Mouse (Mus musculus) midbrain, embryonic 16.5 days (tissue): ENCODE measurements around the gene Rbm14. TPM values are rescaled to one million over a fixed set of nuclear protein-coding genes. Genes with fewer than 3 reads are reported as not detected.

Source experiments
- ATAC-seq: fragments of 200-750 bp; cut with Nextera tagmentation; 2 replicates; pipeline ENCODE4 v1.8.0; 2017; ENCODE audit warnings: moderate TSS enrichment
- H3K27ac ChIP-seq: fragments of 300-500 bp; sonication (generic); 2 replicates; pipeline ENCODE4 v1.5.1; 2014; ENCODE audit warnings: mild to moderate bottlenecking, low read length, mixed read lengths
- H3K27me3 ChIP-seq: fragments of 300-500 bp; sonication (generic); 2 replicates; pipeline ENCODE4 v1.6.1; 2014; ENCODE audit warnings: low read depth, low read length, mixed read lengths; ENCODE audit not compliant: control insufficient read depth, insufficient read depth
- H3K36me3 ChIP-seq: fragments of 300-500 bp; sonication (generic); 2 replicates; pipeline ENCODE4 v1.6.1; 2014; ENCODE audit warnings: mild to moderate bottlenecking, low read length, moderate library complexity, mixed read lengths; ENCODE audit not compliant: control insufficient read depth, insufficient read depth
- H3K4me1 ChIP-seq: fragments of 300-500 bp; sonication (generic); 2 replicates; pipeline ENCODE4 v1.6.1; 2014; ENCODE audit warnings: mild to moderate bottlenecking, low read length, mixed read lengths; ENCODE audit not compliant: control insufficient read depth, insufficient read depth
- H3K4me2 ChIP-seq: fragments of 300-500 bp; sonication (generic); 2 replicates; pipeline ENCODE4 v1.6.1; 2014; ENCODE audit warnings: mild to moderate bottlenecking, low read length, mixed read lengths
- H3K4me3 ChIP-seq: fragments of 300-500 bp; sonication (generic); 2 replicates; pipeline ENCODE4 v1.5.1; 2014; ENCODE audit warnings: low read depth, mild to moderate bottlenecking, low read length, moderate library complexity, mixed read lengths
- H3K9ac ChIP-seq: fragments of 300-500 bp; sonication (generic); 2 replicates; pipeline ENCODE4 v1.6.1; 2014; ENCODE audit warnings: low read depth, low read length, mixed read lengths
- H3K9me3 ChIP-seq: fragments of 300-500 bp; sonication (generic); replicated peaks from 2 replicates; pipeline ENCODE4 v1.6.1; 2014; ENCODE audit warnings: mild to moderate bottlenecking, low read length, mixed read lengths; ENCODE audit not compliant: control insufficient read depth, poor library complexity, severe bottlenecking
- WGBS: fragments of 180-500 bp; shearing (Covaris S2); extraction: QIAGEN DNeasy Blood & Tissue Kit; methylation state at CpG from one replicate; pipeline ENCODE4 v1.1.7; 2014; 5-methylcytosine and 5-hydroxymethylcytosine counted together
- polyA plus RNA-seq: library from polyadenylated mRNA; unstranded; fragments of >200 nt; fragmentation: Nextera tagmentation; extraction: Ambion mirVana; gene quantifications from 2 replicates; pipeline ENCODE4 v1.2.1, GENCODE M21; 2015

The Rbm14 gene
- polyA plus RNA-seq, 1 experiment from 2014 or later, result 60.3 TPM

DNA sequence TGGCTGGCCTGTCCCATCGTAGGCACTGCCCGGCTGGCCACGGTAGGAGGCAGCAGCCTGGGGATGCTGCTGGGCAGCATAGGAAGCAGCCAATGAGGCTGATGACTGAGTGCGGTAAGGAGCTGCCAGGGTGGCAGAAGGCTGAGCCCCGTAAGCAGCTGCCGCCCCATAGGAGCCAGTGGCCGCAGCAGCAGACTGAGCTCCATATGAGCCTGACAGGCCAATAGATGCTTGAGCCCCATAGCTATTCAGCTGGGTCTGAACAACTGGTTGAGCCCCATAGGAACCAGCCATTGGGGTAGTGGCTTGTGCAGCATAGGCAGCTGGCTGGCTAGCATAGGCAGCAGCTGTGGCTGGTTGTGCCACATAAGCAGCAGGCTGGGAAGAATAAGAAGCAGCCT is 8.7 kb downstream of the Rbm14 start:
- 95% methylated on average over 7 of the region's 7 CpGs for WGBS
- Histone ChIP-seq H3K4me1 (no peaks in the 10 kb centered on the region; the same call in 1 of the 2 replicates), H3K4me2 (no peak overlapping the region), H3K27me3 (no peaks in the 10 kb centered on the region), H3K36me3 (peaks cover 29% of the 10 kb centered on the region), H3K4me3 (no peak overlapping the region), H3K27ac (no peak overlapping the region), H3K9ac (no peak overlapping the region), H3K9me3 (no peaks in the 10 kb centered on the region)
- no peak for ATAC-seq

DNA sequence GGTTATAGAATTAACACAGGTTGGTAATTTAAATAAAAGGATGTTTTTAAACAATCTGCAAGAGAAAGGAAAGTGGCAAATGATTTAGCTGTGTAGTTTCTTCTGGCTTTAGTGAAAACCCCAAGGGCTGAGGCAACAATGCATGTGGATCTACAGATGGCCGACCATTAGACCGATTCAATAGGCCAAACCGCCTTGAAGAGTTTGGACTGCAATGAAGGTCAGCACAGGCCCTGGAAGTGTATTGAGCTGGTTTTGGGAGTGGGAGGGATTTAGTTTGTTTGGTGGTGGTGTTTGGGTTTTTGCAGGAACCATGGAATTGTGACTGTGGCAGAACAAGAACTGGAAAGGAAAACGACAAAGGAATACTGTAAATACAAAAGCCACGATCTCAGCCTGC is 12.4 kb downstream of the Rbm14 start:
- WGBS, result 93% methylated on average over 5 of the region's 5 CpGs
- Histone ChIP-seq H3K27me3 (no peaks in the 10 kb centered on the region), H3K4me1 (peaks cover 5% of the 10 kb centered on the region), H3K4me3 (no peak overlapping the region), H3K4me2 (no peak overlapping the region), H3K27ac (no peak overlapping the region), H3K9ac (no peak overlapping the region), H3K9me3 (no peaks in the 10 kb centered on the region), H3K36me3 (peaks cover 29% of the 10 kb centered on the region)
- ATAC-seq, result no peak

DNA sequence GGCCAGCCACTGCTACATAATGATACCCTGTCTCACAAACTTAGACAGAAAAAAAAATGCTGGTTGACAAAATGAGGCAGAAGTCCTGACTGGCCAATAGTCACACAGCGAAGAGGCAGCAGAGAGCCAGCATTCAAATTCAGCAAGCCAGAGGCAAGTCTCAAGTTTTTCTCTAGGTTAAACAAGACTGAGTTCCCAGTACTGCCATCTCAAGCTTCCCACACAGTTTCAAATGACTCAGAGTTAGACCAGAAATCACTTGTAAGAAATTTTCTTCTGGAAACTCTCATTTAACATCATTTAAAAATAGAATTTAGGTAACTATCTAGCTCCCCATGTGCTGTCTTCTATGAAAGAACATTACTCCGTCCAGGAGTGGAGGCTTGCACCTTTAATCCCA is 13.6 kb downstream of the Rbm14 start:
- Histone ChIP-seq H3K36me3 (peaks cover 29% of the 10 kb centered on the region), H3K27me3 (no peaks in the 10 kb centered on the region)
- WGBS, result 97% methylated on average over 2 of the region's 2 CpGs

DNA sequence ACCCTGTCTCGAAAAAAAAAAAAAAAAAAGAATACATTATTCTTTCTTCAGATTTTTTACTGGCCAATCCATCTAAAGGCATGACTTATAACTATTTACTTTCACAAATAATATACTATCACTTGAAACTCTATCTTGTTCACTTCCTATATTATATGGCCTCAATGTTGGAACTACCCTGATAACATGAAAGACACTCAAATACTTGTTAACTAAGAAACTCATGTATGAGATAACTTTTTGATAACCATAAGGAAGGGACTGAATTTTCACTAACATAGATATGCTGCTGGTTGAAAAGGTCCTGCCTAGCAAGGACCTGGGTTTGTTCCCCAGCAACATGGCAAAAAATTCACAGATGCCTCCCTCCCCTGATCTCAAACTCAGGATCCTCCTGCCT is 15.5 kb downstream of the Rbm14 start:
- no peak overlapping the region for H3K27ac ChIP-seq
- no peak overlapping the region for H3K9ac ChIP-seq
- no peak overlapping the region for H3K4me3 ChIP-seq
- H3K36me3 ChIP-seq, result peaks cover 13% of the 10 kb centered on the region
- no peak for ATAC-seq
- H3K4me1 ChIP-seq, result peaks cover 22% of the 10 kb centered on the region
- no peaks in the 10 kb centered on the region for H3K9me3 ChIP-seq
- H3K4me2 ChIP-seq, result no peak overlapping the region
- no peaks in the 10 kb centered on the region for H3K27me3 ChIP-seq
- 88% methylated on average over 1 of the region's 1 CpGs for WGBS

More for the DNA sequence above, 13.6 kb downstream of the Rbm14 start:
- Histone ChIP-seq H3K4me1 (peaks cover 5% of the 10 kb centered on the region), H3K9ac (no peak overlapping the region), H3K9me3 (no peaks in the 10 kb centered on the region), H3K4me2 (no peak overlapping the region), H3K4me3 (no peak overlapping the region), H3K27ac (no peak overlapping the region)
- no peak for ATAC-seq

DNA sequence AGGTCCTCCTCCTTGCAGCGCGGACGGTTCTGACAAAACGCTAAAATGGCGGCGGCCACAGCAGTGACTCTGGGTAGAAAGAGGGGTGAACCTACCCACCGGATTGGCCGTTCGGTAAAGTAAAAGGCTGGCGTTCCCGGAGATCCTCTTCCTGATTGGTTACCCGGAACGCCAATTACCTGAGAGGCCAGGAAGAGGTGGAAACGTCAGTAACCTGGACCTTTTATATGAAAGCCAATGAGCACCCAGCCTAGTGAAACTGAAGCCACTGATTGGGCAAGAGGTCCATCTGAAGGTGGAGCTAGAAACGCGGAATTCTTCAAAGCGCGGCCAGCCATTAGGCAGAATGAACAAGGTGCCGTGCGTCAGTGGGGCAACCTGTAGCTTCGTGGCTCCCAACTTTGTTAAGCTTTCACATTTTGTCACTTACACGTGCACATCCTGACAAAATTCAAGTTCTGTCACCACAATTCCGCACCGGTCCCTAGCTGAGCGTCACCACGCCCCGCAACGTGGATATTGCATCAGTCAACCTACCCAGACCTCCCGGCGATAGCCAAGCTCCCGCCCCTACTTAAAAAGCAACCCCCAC is 17.5 kb downstream of the Rbm14 start, which contains the start of gene Rbm4:
TSS of gene Rbm4 (minus strand) at position 71 of the 592 bp plus-strand sequence.
- WGBS, result under 1% methylated on average over 31 of the region's 31 CpGs
- H3K9me3 ChIP-seq, result no peaks in the 10 kb centered on the region
- peaks cover 41% of the 10 kb centered on the region for H3K4me1 ChIP-seq
- peak within 1 kb of the TSS; percentile 78 for H3K27ac ChIP-seq
- peak within 1 kb of the TSS; percentile 70 for H3K9ac ChIP-seq
- peak; percentile 98 for ATAC-seq
- H3K27me3 ChIP-seq, result no peaks in the 10 kb centered on the region
- H3K4me3 ChIP-seq, result peak within 1 kb of the TSS; percentile 58
- no peaks in the 10 kb centered on the region; the same call in 1 of the 2 replicates for H3K36me3 ChIP-seq
- peak within 1 kb of the TSS; percentile 90 for H3K4me2 ChIP-seq

DNA sequence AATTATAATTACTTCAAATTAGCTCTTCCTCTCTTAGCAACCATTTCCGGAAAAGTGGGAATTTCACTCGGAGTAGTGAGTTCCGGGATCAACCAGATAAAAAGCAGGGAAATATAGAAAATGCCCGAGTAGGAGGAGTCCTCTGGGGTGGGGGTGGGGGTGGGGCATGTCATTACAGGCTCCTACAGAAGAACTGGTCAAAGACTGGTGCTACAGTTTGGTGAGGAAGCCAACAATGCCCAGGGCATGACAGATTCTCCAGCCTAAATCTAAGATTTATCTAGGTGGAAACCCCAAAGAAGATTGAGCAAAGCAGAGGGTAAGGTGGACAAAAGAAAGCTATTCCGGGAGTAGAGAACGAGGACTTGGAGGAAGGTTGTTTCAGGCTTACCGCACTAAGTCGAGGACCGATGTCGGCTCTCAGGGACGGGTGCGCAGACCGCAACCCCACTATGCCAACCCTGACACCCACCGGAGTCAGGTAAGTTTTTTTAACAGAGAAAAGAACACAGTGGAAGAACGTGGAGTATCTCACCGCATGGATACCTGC is 18.1 kb downstream of the Rbm14 start:
- H3K9ac ChIP-seq, result peak overlapping the region; percentile 70
- ATAC-seq, result peak; percentile 59

DNA sequence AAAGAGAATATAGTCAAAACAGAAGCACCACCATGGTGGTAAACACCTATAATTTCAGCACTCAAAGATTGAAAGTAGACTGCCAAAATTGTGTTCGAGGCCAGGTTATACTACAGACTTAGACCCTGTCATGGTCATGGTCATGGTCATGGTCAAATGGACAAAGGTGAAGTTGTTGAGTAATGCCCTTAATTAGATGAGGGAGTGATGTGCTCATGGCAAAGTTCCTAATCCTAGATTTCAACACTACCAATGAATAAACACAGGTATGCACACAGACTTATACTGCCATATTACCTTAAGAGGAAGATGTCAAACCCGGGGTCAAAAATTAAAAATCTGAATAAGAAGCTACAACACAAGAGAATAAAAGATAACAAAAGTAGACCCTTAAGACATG is 25.1 kb downstream of the Rbm14 start:
- H3K4me2 ChIP-seq, result no peak overlapping the region
- H3K9me3 ChIP-seq, result no peaks in the 10 kb centered on the region
- peaks cover 47% of the 10 kb centered on the region for H3K4me1 ChIP-seq
- H3K36me3 ChIP-seq, result peaks cover 25% of the 10 kb centered on the region
- ATAC-seq, result no peak
- H3K9ac ChIP-seq, result no peak overlapping the region
- no peaks in the 10 kb centered on the region for H3K27me3 ChIP-seq
- no peak overlapping the region for H3K27ac ChIP-seq
- H3K4me3 ChIP-seq, result no peak overlapping the region
- WGBS, result 93% methylated on average over 2 of the region's 2 CpGs

More for the DNA sequence above, 18.1 kb downstream of the Rbm14 start:
- 2% methylated on average over 16 of the region's 16 CpGs for WGBS
- H3K27me3 ChIP-seq, result no peaks in the 10 kb centered on the region
- peak overlapping the region; percentile 90 for H3K4me2 ChIP-seq
- no peaks in the 10 kb centered on the region for H3K36me3 ChIP-seq
- no peaks in the 10 kb centered on the region for H3K9me3 ChIP-seq
- H3K4me3 ChIP-seq, result peak overlapping the region; percentile 58
- peaks cover 47% of the 10 kb centered on the region for H3K4me1 ChIP-seq
- peak overlapping the region; percentile 78 for H3K27ac ChIP-seq

DNA sequence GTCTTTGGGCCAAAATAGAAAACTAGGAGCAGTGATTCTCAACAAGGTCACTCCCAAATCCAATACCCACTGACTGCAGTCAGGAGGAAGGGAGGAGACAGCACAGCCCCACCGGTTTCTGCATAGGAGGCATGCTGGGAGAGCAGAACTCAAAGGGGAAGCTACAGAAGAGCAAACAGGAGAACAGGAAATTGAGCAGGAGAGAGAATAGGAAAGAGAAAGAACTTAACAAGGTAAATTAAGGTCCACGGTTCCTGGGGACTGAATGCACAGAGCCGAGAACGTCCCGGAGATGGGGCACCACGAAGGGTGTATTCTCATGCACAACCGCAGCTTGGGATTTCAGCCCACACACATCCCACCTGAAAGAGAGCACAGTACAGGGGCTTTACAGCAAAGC is 26.2 kb downstream of the Rbm14 start:
- H3K36me3 ChIP-seq, result peaks cover 25% of the 10 kb centered on the region
- ATAC-seq, result no peak
- WGBS, result 88% methylated on average over 7 of the region's 7 CpGs

DNA sequence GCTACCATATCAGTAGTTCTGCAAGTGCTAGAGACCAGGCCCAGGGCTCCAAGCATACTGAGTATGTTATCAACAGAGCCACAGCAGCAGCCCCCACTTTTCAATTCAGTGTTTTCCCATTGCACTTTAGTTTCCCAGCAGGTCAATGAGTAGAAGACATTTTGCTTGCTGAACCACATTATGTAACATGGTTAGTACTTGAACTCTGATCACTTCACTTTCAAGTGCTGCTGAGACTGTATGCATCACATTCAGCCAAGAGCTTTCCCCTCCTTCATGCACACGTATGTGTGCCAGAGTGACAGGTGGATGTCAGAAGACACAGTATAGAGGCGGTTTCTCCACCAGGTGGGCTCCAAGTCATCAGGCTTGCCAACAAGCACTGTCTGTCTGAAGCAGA is 28.5 kb downstream of the Rbm14 start:
- no peak overlapping the region for H3K27ac ChIP-seq
- ATAC-seq, result no peak
- no peaks in the 10 kb centered on the region for H3K27me3 ChIP-seq
- H3K4me1 ChIP-seq, result peaks cover 13% of the 10 kb centered on the region
- no peak overlapping the region for H3K4me2 ChIP-seq
- H3K36me3 ChIP-seq, result peaks cover 27% of the 10 kb centered on the region
- 95% methylated on average over 2 of the region's 2 CpGs for WGBS
- no peak overlapping the region for H3K4me3 ChIP-seq
- no peak overlapping the region for H3K9ac ChIP-seq
- H3K9me3 ChIP-seq, result no peaks in the 10 kb centered on the region

More for the DNA sequence above, 26.2 kb downstream of the Rbm14 start:
- H3K4me1 ChIP-seq, result peaks cover 36% of the 10 kb centered on the region
- H3K27ac ChIP-seq, result no peak overlapping the region
- H3K9ac ChIP-seq, result no peak overlapping the region
- no peak overlapping the region for H3K4me2 ChIP-seq
- H3K9me3 ChIP-seq, result no peaks in the 10 kb centered on the region
- H3K27me3 ChIP-seq, result no peaks in the 10 kb centered on the region
- no peak overlapping the region for H3K4me3 ChIP-seq
